Mouse (Mus musculus): ENCODE data around the gene Ccdc42.

Gene Ccdc42

DNA sequence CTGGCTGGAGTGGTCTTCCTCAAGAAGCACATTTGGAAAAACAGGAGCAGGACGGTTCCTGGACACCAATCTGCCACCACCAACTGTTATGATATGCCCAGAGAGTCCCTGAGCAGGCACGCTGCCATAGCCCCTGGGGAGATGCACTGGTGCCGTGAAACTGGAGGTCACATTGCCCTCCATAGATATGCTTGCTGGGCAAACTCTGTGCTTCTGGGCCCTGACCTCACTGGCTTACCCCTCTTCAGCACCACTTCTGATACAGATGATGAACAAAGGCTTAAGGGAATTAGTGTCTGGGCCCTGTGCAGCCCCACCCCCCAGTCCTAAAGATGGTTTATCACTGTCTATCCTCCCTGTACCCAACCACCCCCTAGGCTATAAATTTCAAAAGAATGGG is 6.4 kb downstream of the Ccdc42 start:
- no peak for TF ChIP-seq CTCF (conservative IDR thresholded peaks at IDR 0.05; ENCODE audit: low read length)
- TF ChIP-seq NANOG (IDR thresholded peaks at IDR 0.05; ENCODE audit: borderline replicate concordance, low read length): no peak
- TF ChIP-seq POU5F1 (IDR thresholded peaks at IDR 0.05; ENCODE audit: borderline replicate concordance, low read length): no peak
- no peak overlapping the region for H3K4me3 ChIP-seq (replicated peaks; ENCODE audit: low read length)
- peaks cover 44% of the 10 kb centered on the region for H3K27me3 ChIP-seq (ENCODE audit: insufficient read depth, low read length)
- H3K36me3 ChIP-seq (ENCODE audit: insufficient read depth, low read length): no peaks in the 10 kb centered on the region
- no peaks in the 10 kb centered on the region for H3K9me3 ChIP-seq (ENCODE audit: low read length)
- peaks cover 7% of the 10 kb centered on the region; the same call in 1 of the 2 replicates for H3K4me1 ChIP-seq (replicated peaks; ENCODE audit: low read depth, low read length)

- Histone ChIP-seq H3K4me1 (replicated peaks; ENCODE audit: low read depth, low read length) (peaks cover 10% of the 10 kb centered on the region; the same call in 1 of the 2 replicates), H3K9me3 (ENCODE audit: low read length) (no peaks in the 10 kb centered on the region), H3K27me3 (ENCODE audit: insufficient read depth, low read length) (peaks cover 28% of the 10 kb centered on the region), H3K36me3 (ENCODE audit: insufficient read depth, low read length) (no peaks in the 10 kb centered on the region), H3K4me3 (replicated peaks; ENCODE audit: low read length) (no peak overlapping the region)
- TF ChIP-seq POU5F1 (IDR thresholded peaks at IDR 0.05; ENCODE audit: borderline replicate concordance, low read length) (no peak), CTCF (conservative IDR thresholded peaks at IDR 0.05; ENCODE audit: low read length) (no peak), NANOG (IDR thresholded peaks at IDR 0.05; ENCODE audit: borderline replicate concordance, low read length) (no peak)
Measured at GRCm38 (mm10) chr11:68597912-68598311, 11.1 kb downstream of the Ccdc42 start.

DNA sequence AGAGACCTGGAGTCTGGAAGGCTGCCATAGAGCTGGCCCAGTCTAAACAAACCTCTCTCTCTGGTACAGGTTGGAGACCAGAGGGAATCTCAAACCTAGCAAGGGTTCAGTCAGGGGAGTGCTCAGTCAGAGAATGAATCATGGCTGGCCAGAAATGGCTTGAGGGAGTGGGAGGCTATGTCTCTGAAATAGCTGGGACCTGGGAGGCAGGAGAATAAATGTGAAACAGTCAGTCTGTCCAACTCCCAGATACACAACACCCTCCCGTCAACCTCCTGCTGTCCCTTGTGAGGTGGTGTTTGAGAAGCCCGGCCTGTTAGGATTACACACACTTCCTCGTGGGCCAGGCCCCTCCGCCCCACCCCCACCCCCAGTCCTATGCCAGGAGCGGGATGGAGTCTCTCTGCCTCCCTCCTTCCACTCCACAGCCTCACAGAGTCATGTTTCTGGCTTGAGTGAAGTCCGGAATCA is 13.8 kb downstream of the Ccdc42 start:
- TF ChIP-seq POU5F1 (IDR thresholded peaks at IDR 0.05; ENCODE audit: borderline replicate concordance, low read length): no peak
- no peak for TF ChIP-seq CTCF (conservative IDR thresholded peaks at IDR 0.05; ENCODE audit: low read length)
- TF ChIP-seq NANOG (IDR thresholded peaks at IDR 0.05; ENCODE audit: borderline replicate concordance, low read length): no peak
- H3K36me3 ChIP-seq (ENCODE audit: insufficient read depth, low read length): no peaks in the 10 kb centered on the region
- H3K4me1 ChIP-seq (replicated peaks; ENCODE audit: low read depth, low read length): 0 out of 2 replicates have a peak, but pooled peaks cover 3% of the 10 kb centered on the region
- H3K27me3 ChIP-seq (ENCODE audit: insufficient read depth, low read length): peaks cover 20% of the 10 kb centered on the region; the same call in 1 of the 2 replicates
- H3K9me3 ChIP-seq (ENCODE audit: low read length): peaks cover 12% of the 10 kb centered on the region
- H3K4me3 ChIP-seq (replicated peaks; ENCODE audit: low read length): no peak overlapping the region

GRCm38 (mm10) chr11:68601486-68601991 is 14.7 kb downstream of the Ccdc42 start:
- H3K36me3 ChIP-seq (ENCODE audit: insufficient read depth, low read length): no peaks in the 10 kb centered on the region
- no peak overlapping the region for H3K4me3 ChIP-seq (replicated peaks; ENCODE audit: low read length)
- peaks cover 14% of the 10 kb centered on the region; the same call in 1 of the 2 replicates for H3K27me3 ChIP-seq (ENCODE audit: insufficient read depth, low read length)
- 0 out of 2 replicates have a peak, but pooled peaks cover 3% of the 10 kb centered on the region for H3K4me1 ChIP-seq (replicated peaks; ENCODE audit: low read depth, low read length)
- peaks cover 12% of the 10 kb centered on the region for H3K9me3 ChIP-seq (ENCODE audit: low read length)
- TF ChIP-seq POU5F1 (IDR thresholded peaks at IDR 0.05; ENCODE audit: borderline replicate concordance, low read length) (no peak), CTCF (conservative IDR thresholded peaks at IDR 0.05; ENCODE audit: low read length) (no peak), NANOG (IDR thresholded peaks at IDR 0.05; ENCODE audit: borderline replicate concordance, low read length) (no peak)

- TF ChIP-seq CTCF (conservative IDR thresholded peaks at IDR 0.05; ENCODE audit: low read length): no peak
- TF ChIP-seq NANOG (IDR thresholded peaks at IDR 0.05; ENCODE audit: borderline replicate concordance, low read length): no peak
- TF ChIP-seq POU5F1 (IDR thresholded peaks at IDR 0.05; ENCODE audit: borderline replicate concordance, low read length): no peak
- 0 out of 2 replicates have a peak, but pooled peaks cover 3% of the 10 kb centered on the region for H3K4me1 ChIP-seq (replicated peaks; ENCODE audit: low read depth, low read length)
- H3K27me3 ChIP-seq (ENCODE audit: insufficient read depth, low read length): peaks cover 6% of the 10 kb centered on the region; the same call in 1 of the 2 replicates
- H3K9me3 ChIP-seq (ENCODE audit: low read length): peaks cover 12% of the 10 kb centered on the region
- H3K36me3 ChIP-seq (ENCODE audit: insufficient read depth, low read length): no peaks in the 10 kb centered on the region
- no peak overlapping the region for H3K4me3 ChIP-seq (replicated peaks; ENCODE audit: low read length)
Measured at GRCm38 (mm10) chr11:68602200-68602931, 15.5 kb downstream of the Ccdc42 start.

GRCm38 (mm10) chr11:68607046-68607445 is 20.2 kb downstream of the Ccdc42 start:
- H3K4me1 ChIP-seq (replicated peaks; ENCODE audit: low read depth, low read length): 0 out of 2 replicates have a peak, but pooled peaks cover 7% of the 10 kb centered on the region
- no peaks in the 10 kb centered on the region for H3K36me3 ChIP-seq (ENCODE audit: insufficient read depth, low read length)
- H3K27me3 ChIP-seq (ENCODE audit: insufficient read depth, low read length): no peaks in the 10 kb centered on the region
- peaks cover 12% of the 10 kb centered on the region for H3K9me3 ChIP-seq (ENCODE audit: low read length)
- no peak overlapping the region for H3K4me3 ChIP-seq (replicated peaks; ENCODE audit: low read length)
- TF ChIP-seq POU5F1 (IDR thresholded peaks at IDR 0.05; ENCODE audit: borderline replicate concordance, low read length) (no peak), NANOG (IDR thresholded peaks at IDR 0.05; ENCODE audit: borderline replicate concordance, low read length) (no peak), CTCF (conservative IDR thresholded peaks at IDR 0.05; ENCODE audit: low read length) (no peak)

DNA sequence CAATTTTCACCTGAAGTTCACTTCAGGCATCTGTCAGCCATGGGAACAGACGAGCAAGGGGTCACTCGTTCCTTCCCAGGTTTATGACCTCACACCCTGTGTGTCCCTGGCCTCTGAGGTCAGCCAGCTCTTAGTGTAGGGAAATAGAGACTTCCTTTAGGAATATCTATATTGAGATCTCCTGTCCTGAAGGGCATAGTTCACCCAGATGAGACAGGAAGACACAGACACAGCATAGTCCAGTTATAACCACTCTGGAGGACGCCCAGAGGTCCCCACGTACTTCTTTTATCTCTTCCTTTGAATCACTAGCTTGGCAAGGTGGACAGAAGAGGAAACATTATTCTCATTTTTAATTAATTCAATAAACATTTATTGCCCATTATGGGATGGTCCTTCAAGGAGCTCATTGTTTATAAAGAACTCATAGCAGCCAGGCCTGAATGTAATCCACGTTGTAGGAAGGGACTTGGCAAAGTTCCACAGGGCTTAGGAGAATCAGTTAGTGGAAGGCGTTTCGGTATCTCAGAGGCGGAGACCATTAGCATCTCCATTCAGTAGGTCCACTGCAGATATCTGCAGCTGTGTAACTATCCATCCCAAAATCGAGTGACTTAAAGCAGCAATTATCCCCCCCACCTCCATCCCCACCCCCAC is 23.2 kb downstream of the Ccdc42 start:
- Histone ChIP-seq H3K4me3 (replicated peaks; ENCODE audit: low read length) (no peak overlapping the region), H3K9me3 (ENCODE audit: low read length) (no peaks in the 10 kb centered on the region; the same call in none of the 2 replicates), H3K27me3 (ENCODE audit: insufficient read depth, low read length) (peaks cover 15% of the 10 kb centered on the region; the same call in 1 of the 2 replicates), H3K36me3 (ENCODE audit: insufficient read depth, low read length) (no peaks in the 10 kb centered on the region), H3K4me1 (replicated peaks; ENCODE audit: low read depth, low read length) (0 out of 2 replicates have a peak, but pooled peaks cover 3% of the 10 kb centered on the region)
- no peak for TF ChIP-seq NANOG (IDR thresholded peaks at IDR 0.05; ENCODE audit: borderline replicate concordance, low read length)
- no peak for TF ChIP-seq POU5F1 (IDR thresholded peaks at IDR 0.05; ENCODE audit: borderline replicate concordance, low read length)
- no peak for TF ChIP-seq CTCF (conservative IDR thresholded peaks at IDR 0.05; ENCODE audit: low read length)

- H3K36me3 ChIP-seq (ENCODE audit: insufficient read depth, low read length): no peaks in the 10 kb centered on the region
- H3K4me3 ChIP-seq (replicated peaks; ENCODE audit: low read length): no peak overlapping the region
- peaks cover 15% of the 10 kb centered on the region; the same call in 1 of the 2 replicates for H3K27me3 ChIP-seq (ENCODE audit: insufficient read depth, low read length)
- H3K9me3 ChIP-seq (ENCODE audit: low read length): no peaks in the 10 kb centered on the region
- 0 out of 2 replicates have a peak, but pooled peaks cover 3% of the 10 kb centered on the region for H3K4me1 ChIP-seq (replicated peaks; ENCODE audit: low read depth, low read length)
- TF ChIP-seq NANOG (IDR thresholded peaks at IDR 0.05; ENCODE audit: borderline replicate concordance, low read length) (no peak), POU5F1 (IDR thresholded peaks at IDR 0.05; ENCODE audit: borderline replicate concordance, low read length) (no peak), CTCF (conservative IDR thresholded peaks at IDR 0.05; ENCODE audit: low read length) (no peak)
Measured at GRCm38 (mm10) chr11:68610567-68610947, 23.7 kb downstream of the Ccdc42 start.

Measured in E14TG2a.4 (cell line).